In genomic region chr17:48999463-49000227, GRCm38 (mm10) we compare ENCODE assay signal across 14 mouse cellular contexts.
DNase-seq lines count a peak whose midpoint lies in the region; ATAC-seq lines count a peak whose summit lies in the region.
"Had no signal": no experiment of that assay in that cellular context is flagged by ENCODE, and none has a peak within 500 bp of the region (broad histone marks: within the 10 kb centered on the region; RNA-seq: fewer than 3 reads in every experiment).

No protein-coding gene starts in this region.

- 4% methylated on average over 11 of the region's 11 CpGs for WGBS in hindbrain, embryonic 11.5 days
- 7% methylated on average over 11 of the region's 11 CpGs for WGBS in hindbrain, embryonic 10.5 days
- 1% methylated on average over 11 of the region's 11 CpGs for WGBS in neural tube, embryonic 11.5 days
- WGBS in intestine, embryonic 15.5 days = 7% methylated on average over 11 of the region's 11 CpGs
- 6% methylated on average over 11 of the region's 11 CpGs for WGBS in stomach, embryonic 16.5 days

- H3K27me3 ChIP-seq in hindbrain, embryonic 11.5 days (ENCODE audit: control insufficient read depth, insufficient read depth, low read length) = no peaks in the 10 kb centered on the region
- no peaks in the 10 kb centered on the region for H3K27me3 ChIP-seq in hindbrain, embryonic 10.5 days (ENCODE audit: insufficient read depth, poor library complexity, severe bottlenecking)
- 0 out of 2 replicates have a peak, but pooled peaks cover 3% of the 10 kb centered on the region for H3K27me3 ChIP-seq in neural tube, embryonic 11.5 days (ENCODE audit: control insufficient read depth, insufficient read depth, low read length)
- H3K27me3 ChIP-seq in intestine, embryonic 15.5 days (replicated peaks) = no peaks in the 10 kb centered on the region
- H3K27me3 ChIP-seq in stomach, embryonic 16.5 days (ENCODE audit: control insufficient read depth, insufficient read depth, low read length) = no peaks in the 10 kb centered on the region

- H3K36me3 ChIP-seq in hindbrain, embryonic 11.5 days (ENCODE audit: control insufficient read depth, insufficient read depth, low read length) = no peaks in the 10 kb centered on the region
- H3K36me3 ChIP-seq in hindbrain, embryonic 10.5 days = no peaks in the 10 kb centered on the region
- H3K36me3 ChIP-seq in neural tube, embryonic 11.5 days (ENCODE audit: control insufficient read depth, insufficient read depth, low read length) = no peaks in the 10 kb centered on the region
- no peaks in the 10 kb centered on the region for H3K36me3 ChIP-seq in intestine, embryonic 15.5 days
- H3K36me3 ChIP-seq in stomach, embryonic 16.5 days (ENCODE audit: control insufficient read depth, insufficient read depth, low read length) = no peaks in the 10 kb centered on the region

- no peak overlapping the region for H3K9ac ChIP-seq in hindbrain, embryonic 11.5 days (ENCODE audit: low read depth, low read length)
- H3K9ac ChIP-seq in neural tube, embryonic 11.5 days (ENCODE audit: low read length) = no peak overlapping the region
- H3K9ac ChIP-seq in intestine, embryonic 15.5 days = no peak overlapping the region
- H3K9ac ChIP-seq in stomach, embryonic 16.5 days (ENCODE audit: low read length) = no peak overlapping the region

- no peak overlapping the region for H3K27ac ChIP-seq in hindbrain, embryonic 11.5 days (ENCODE audit: low read depth, low read length)
- no peak overlapping the region for H3K27ac ChIP-seq in hindbrain, embryonic 10.5 days
- H3K27ac ChIP-seq in neural tube, embryonic 11.5 days (ENCODE audit: low read depth, low read length) = no peak overlapping the region
- no peak overlapping the region for H3K27ac ChIP-seq in intestine, embryonic 15.5 days
- no peak overlapping the region for H3K27ac ChIP-seq in stomach, embryonic 16.5 days (ENCODE audit: low read length)

- H3K4me3 ChIP-seq in hindbrain, embryonic 11.5 days (ENCODE audit: low read depth, low read length) = no peak overlapping the region
- no peak overlapping the region for H3K4me3 ChIP-seq in hindbrain, embryonic 10.5 days
- no peak overlapping the region for H3K4me3 ChIP-seq in neural tube, embryonic 11.5 days (ENCODE audit: low read depth, low read length)
- no peak overlapping the region for H3K4me3 ChIP-seq in intestine, embryonic 15.5 days (replicated peaks)
- no peak overlapping the region for H3K4me3 ChIP-seq in stomach, embryonic 16.5 days (replicated peaks; ENCODE audit: low read length)
- H3K4me3 ChIP-seq: erythroblast, embryonic 14.5 days had no signal

- peak; percentile 35 for DNase-seq in hindbrain, embryonic 11.5 days (ENCODE audit: low spot score)
- no peak for DNase-seq in hindbrain, embryonic 10.5 days (ENCODE audit: low spot score)
- DNase-seq in neural tube, embryonic 11.5 days (ENCODE audit: low spot score) = peak; percentile 55
- DNase-seq in neural tube, embryonic 10.5 days (ENCODE audit: extremely low spot score, low spot score) = no peak
- DNase-seq in adrenal gland, postnatal 14 days = no peak
- DNase-seq in cerebellum, adult 9-11 months = no peak
- DNase-seq: adrenal gland, postnatal 10 days; cerebellum, adult 8-10 months; heart, postnatal 14 days; spleen, adult 18-20 months; thymus, postnatal 4 days had no signal

- H3K4me1 ChIP-seq in hindbrain, embryonic 11.5 days (replicated peaks; ENCODE audit: control insufficient read depth, insufficient read depth, low read length) = 0 out of 2 replicates have a peak, but pooled peaks cover 3% of the 10 kb centered on the region
- peaks cover 15% of the 10 kb centered on the region for H3K4me1 ChIP-seq in hindbrain, embryonic 10.5 days (replicated peaks)
- 0 out of 2 replicates have a peak, but pooled peaks cover 2% of the 10 kb centered on the region for H3K4me1 ChIP-seq in neural tube, embryonic 11.5 days (ENCODE audit: control insufficient read depth, insufficient read depth, low read length)
- H3K4me1 ChIP-seq in intestine, embryonic 15.5 days (replicated peaks) = no peaks in the 10 kb centered on the region; the same call in 1 of the 2 replicates
- no peaks in the 10 kb centered on the region for H3K4me1 ChIP-seq in stomach, embryonic 16.5 days (ENCODE audit: control insufficient read depth, insufficient read depth, low read length)

- H3K4me2 ChIP-seq in hindbrain, embryonic 11.5 days (replicated peaks; ENCODE audit: low read depth, low read length) = no peak overlapping the region
- H3K4me2 ChIP-seq in neural tube, embryonic 11.5 days (ENCODE audit: low read depth) = no peak overlapping the region
- H3K4me2 ChIP-seq in intestine, embryonic 15.5 days (replicated peaks) = no peak overlapping the region
- no peak overlapping the region for H3K4me2 ChIP-seq in stomach, embryonic 16.5 days (ENCODE audit: low read depth, low read length)

- no peaks in the 10 kb centered on the region for H3K9me3 ChIP-seq in hindbrain, embryonic 11.5 days (ENCODE audit: control insufficient read depth, low read length)
- H3K9me3 ChIP-seq in hindbrain, embryonic 10.5 days = 0 out of 2 replicates have a peak, but pooled peaks cover 3% of the 10 kb centered on the region
- H3K9me3 ChIP-seq in neural tube, embryonic 11.5 days (ENCODE audit: control insufficient read depth, low read length) = no peaks in the 10 kb centered on the region
- no peaks in the 10 kb centered on the region for H3K9me3 ChIP-seq in intestine, embryonic 15.5 days
- H3K9me3 ChIP-seq in stomach, embryonic 16.5 days (replicated peaks; ENCODE audit: control insufficient read depth, low read length) = no peaks in the 10 kb centered on the region

- ATAC-seq in hindbrain, embryonic 11.5 days (ENCODE audit: low FRiP score) = peak; percentile 87
- peak; percentile 77 for ATAC-seq in neural tube, embryonic 11.5 days (ENCODE audit: insufficient read depth, low FRiP score, low TSS enrichment)
- peak; percentile 76; the same call in 1 of the 2 replicates for ATAC-seq in intestine, embryonic 15.5 days
- 0 out of 2 replicates have a peak, but pooled peaks have one; percentile 58 for ATAC-seq in stomach, embryonic 16.5 days (ENCODE audit: insufficient read depth, low FRiP score)

Comparison
In these comparisons a context has a peak if more than half of its experiments do, and no peak if none do; other contexts are left out.
1. DNase-seq: peak in hindbrain, embryonic 11.5 days (single experiment) and neural tube, embryonic 11.5 days (single experiment); none in hindbrain, embryonic 10.5 days (single experiment), neural tube, embryonic 10.5 days (single experiment), adrenal gland, postnatal 14 days (single experiment) and cerebellum, adult 9-11 months (single experiment).
2. Peak in every context shown above with its lines, with median percentiles within 50 percentile points of each other: ATAC-seq.